Mouse (Mus musculus) brain, embryonic 14.5 days (tissue): Measurements from ENCODE around the gene Igfbp7. TPM values are rescaled to one million over a fixed set of nuclear protein-coding genes. Genes with fewer than 3 reads are reported as not detected.
"Not testable (repeated sequence)": the region's sequence is repeated elsewhere in the genome, so short reads cannot be mapped to it uniquely, and the experiment has no call there.

ENCODE experiments used
- DNase-seq: peaks from one replicate; pipeline ENCODE4 v3.0.0-alpha.2; 2011; ENCODE audit warnings: low read depth
- CTCF ChIP-seq: fragments of 200-500 bp; IDR thresholded peaks from 2 replicates; pipeline ENCODE4 v1.5.1; 2012; ENCODE audit warnings: inconsistent platforms, mild to moderate bottlenecking, moderate library complexity, borderline replicate concordance; ENCODE audit not compliant: insufficient read depth, insufficient read length; ENCODE audit errors: extremely low read depth
- POLR2A ChIP-seq: fragments of 200-500 bp; IDR thresholded peaks from 2 replicates; pipeline ENCODE4 v1.6.1; 2012; ENCODE audit warnings: mild to moderate bottlenecking, inconsistent platforms, borderline replicate concordance; ENCODE audit not compliant: poor library complexity, insufficient read depth, insufficient read length, severe bottlenecking; ENCODE audit errors: extremely low read depth
- polyA plus RNA-seq: library from polyadenylated mRNA; depleted of rRNA; stranded (reverse); fragments of >200 nt; gene quantifications from 2 replicates; pipeline ENCODE4 v1.2.3, GENCODE M21; 2012

Gene Igfbp7
- polyA plus RNA-seq, 1 experiment: 74.8 TPM

DNA sequence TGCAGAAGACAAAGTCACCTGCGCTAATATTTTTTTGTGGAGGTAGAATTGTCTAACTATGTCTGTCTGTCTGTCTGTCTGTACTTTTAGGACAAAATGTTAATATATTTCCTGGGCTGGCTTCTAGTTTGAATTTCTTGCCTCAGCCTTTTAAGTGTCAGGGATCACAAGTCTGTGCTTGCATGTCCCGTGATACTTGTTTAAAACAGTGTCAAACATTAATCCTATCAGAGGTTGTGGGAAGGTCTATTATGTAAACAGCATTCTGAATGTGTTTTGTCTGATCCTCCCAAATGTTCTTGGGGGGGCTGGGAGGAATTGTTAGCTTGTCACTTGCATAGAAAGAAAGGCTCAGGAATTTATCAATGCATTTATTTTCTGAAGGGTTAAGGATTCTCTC is 24.6 kb upstream of the Igfbp7 start:
- TF ChIP-seq POLR2A (no peak), CTCF (no peak)
- no peak for DNase-seq

DNA sequence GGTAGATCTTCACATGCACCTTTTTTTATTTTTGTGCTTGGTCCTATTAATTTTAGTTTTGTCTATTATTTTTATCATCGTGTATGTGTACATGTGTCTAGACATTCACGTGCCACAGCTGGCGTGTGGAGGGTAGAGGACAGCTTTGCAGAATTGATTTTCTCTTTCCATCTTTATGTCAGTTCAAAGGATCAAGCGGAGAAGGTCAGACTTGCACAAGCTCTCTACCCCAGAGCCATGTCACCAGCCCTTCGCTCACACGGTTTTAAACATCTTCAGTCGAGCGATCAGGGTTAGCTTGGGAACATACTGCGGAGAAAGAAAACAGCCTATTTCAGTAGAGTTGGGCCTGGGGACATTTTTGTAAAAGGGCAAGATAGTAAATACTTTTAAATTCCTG is 23.2 kb upstream of the Igfbp7 start:
- no peak for DNase-seq
- TF ChIP-seq CTCF (no peak), POLR2A (no peak)

DNA sequence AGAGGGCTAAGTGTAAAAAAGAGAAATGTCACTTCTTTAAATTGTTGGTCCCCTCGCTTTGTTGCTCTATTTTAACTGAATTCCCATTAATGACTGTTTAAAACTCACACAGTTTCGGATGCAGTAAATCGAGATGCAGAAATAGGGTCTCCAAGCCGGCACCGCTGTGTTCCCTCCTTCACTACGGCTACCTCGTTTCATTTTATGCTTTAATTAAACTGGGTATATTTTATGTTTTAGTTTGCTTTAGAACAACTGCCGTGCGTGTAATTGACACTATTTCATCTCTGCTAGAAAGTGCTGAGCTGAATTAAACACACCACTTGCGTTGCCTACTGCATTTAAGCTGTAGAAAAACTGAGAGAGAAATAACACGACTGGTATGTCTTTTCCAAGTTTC is 22.6 kb upstream of the Igfbp7 start:
- DNase-seq: no peak

DNA sequence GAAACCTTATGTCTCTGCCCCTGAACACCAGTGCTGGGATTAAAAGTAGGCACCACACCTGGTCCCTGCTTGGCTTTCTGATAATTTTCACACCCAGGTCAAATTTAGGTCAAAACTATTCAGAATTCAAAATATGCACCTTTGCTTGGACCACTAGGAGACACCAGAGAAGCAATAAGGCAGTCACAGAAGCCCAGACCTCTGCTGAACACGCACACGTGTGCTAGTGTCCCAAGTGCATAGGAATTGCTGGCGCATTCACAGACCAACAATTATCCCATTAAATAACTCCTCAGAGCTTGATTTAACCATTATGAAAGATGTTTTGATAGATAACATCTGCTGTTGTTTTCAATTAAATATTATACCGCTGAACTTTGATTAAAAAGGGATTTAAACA is 22.2 kb upstream of the Igfbp7 start:
- no peak for TF ChIP-seq POLR2A
- no peak for TF ChIP-seq CTCF
- no peak for DNase-seq

More for the DNA sequence above, 22.6 kb upstream of the Igfbp7 start:
- TF ChIP-seq CTCF (no peak), POLR2A (no peak)

DNA sequence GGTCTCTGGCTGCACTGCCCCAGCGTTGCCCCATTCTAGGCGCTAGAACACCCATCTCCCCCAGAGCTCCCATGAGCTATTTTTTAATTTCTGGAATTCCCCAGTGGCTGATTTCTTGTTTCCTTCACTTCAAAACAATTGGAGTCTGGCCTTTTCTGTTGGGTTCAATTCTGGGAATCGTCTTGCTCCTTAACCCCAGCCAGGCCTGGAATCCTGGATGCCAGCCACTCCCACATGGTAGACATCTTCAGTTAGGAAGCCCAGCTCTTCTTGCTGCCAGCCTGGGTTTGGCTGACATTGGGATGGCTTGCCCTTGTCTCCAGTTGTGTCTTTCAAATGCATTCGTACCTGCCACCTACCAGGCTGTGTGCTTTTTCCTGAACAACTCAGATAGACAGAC is 20.7 kb upstream of the Igfbp7 start:
- TF ChIP-seq POLR2A: no peak
- no peak for TF ChIP-seq CTCF

DNA sequence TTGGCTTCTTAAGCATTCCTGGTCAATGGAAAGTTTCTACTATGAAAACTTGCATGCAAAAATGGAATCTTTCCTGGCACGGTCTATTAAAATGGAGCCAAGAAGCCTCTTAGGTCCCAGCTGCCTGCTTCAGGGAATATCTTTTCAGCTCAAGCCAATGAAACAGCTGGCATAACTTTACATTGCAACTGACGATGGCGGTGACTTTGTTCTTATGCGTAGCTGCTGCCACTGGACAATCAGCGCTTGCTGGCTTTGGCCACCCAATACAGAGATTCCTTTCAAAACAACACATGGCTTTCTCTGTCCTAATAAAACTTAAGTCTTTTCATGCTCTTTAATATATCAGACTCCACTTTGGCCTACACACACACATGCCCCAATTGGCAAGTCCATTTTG is 20.1 kb upstream of the Igfbp7 start:
- no peak for TF ChIP-seq CTCF
- TF ChIP-seq POLR2A: no peak
- no peak for DNase-seq

More for the DNA sequence above, 20.7 kb upstream of the Igfbp7 start:
- DNase-seq: no peak

DNA sequence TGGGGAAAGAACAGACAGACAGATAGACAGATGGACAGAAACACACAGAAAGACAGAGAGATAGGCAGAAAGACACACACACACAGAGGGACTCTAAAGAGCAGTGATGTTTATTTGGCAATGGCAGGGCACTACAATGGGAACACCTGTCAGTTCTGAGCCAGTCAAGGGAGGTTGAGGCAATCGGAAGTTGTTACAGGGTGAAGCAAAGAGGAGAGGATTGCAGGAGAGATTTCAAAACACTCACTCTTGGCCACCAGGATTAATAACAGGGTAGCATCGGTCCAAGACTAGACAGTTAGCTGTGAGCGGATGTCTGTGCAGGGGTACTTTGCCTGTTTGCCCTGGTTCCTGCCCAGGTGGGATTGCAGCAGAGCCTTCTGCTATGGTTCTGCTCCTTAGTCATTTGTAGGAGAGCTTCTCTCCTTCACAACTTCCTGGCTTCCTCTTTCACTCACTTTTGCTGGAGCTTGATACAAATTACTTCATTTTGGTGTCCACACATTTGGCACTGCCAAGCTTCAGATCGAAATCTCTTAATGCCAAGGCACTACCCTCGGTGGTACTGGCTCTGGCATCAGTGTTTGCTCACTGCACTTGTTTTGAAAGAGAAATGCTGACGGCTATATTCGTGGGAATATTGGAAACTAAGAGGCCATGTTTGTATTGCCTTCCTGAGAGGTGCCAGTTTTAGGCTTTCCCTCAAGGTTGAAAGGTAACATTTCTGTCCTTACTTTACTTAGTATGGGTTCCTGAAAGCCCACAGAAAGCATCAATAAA is 18.1 kb upstream of the Igfbp7 start:
- DNase-seq: no peak
- no peak for TF ChIP-seq CTCF
- no peak for TF ChIP-seq POLR2A

DNA sequence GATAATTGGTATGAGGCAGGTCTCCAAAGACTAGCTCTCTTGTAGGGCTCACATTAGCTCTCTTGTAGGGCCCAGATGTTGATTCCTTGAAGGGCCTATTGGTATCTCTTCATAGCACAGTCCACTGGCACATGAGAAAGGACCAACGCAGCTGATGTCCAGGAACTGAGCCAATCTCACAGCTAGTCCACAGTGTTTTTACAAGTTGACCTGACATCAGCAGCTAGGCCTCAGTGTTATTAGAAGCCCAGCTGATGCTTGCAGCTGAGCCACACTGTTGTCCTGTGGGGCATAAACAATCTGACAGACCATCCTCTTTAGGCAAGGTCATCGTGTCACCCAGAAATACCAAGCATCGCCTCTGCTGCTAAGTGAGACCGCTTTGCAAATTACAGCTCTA is 11.7 kb upstream of the Igfbp7 start:
- DNase-seq: not testable (repeated sequence)

DNA sequence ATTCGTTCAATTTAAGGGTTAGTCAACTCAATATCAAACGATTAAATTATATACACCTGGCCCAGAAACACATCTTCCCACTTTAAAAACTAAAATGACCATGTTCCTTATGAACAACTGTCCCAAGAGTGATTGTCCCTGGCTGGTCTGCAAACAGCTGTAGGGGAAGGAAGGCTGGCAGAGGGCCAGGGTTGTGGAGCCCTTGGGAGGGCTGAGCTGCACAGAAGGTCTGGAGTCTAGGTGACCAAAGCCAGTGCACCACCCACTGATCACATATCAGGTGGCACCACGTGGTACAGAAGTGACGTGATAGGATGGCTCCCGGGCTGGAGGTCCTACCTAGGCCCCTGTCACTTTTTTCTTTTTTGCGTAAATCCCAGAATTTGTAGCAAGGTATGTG is 8.2 kb upstream of the Igfbp7 start:
- TF ChIP-seq POLR2A: no peak
- TF ChIP-seq CTCF: no peak
- no peak for DNase-seq

DNA sequence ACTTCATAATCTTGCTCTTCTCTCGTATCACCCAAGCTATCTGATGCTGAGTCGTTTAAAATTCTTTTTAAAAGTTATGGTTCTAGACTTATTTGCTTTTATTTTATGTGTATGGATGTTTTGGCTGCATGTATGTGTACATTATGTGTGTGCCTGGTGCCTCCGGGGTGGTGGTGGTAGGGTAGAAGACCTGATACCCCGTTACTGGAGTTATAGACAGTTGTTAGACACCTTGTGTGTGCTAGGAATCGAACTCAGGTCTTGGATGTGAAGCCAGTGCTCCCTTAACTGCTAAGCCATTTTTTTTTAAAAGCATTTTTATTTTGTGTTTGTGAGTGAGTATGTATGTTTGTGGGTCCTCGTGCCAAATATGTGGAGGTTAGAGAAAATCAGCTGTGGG is 689 bp upstream of the Igfbp7 start:
- TF ChIP-seq CTCF (no peak), POLR2A (no peak)
- DNase-seq: no peak

DNA sequence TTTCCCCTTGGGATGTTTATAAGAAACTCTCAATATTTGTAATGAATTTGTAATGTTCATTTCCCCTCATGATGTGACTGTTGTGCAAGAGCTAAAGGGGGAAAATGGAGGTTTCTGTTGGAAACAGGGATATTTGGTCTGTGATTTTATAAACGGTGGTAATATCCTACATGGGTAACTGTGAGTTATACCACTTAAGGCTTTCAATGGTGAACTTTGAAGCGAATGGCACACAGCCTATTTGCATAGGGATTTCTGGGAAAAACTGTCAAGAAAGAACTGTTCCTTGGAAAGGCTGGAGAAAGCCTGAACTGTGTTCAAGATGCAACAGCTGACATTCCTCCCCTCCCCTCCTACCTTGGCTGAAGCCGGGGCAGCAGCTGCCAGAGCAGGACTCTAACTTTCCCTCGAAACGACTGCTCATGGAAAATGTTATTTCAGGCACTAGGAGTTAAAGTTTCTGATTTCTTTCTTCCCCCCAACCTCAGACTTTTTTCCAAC is 1.4 kb downstream of the Igfbp7 start:
- DNase-seq: no peak
- no peak for TF ChIP-seq POLR2A
- no peak for TF ChIP-seq CTCF

DNA sequence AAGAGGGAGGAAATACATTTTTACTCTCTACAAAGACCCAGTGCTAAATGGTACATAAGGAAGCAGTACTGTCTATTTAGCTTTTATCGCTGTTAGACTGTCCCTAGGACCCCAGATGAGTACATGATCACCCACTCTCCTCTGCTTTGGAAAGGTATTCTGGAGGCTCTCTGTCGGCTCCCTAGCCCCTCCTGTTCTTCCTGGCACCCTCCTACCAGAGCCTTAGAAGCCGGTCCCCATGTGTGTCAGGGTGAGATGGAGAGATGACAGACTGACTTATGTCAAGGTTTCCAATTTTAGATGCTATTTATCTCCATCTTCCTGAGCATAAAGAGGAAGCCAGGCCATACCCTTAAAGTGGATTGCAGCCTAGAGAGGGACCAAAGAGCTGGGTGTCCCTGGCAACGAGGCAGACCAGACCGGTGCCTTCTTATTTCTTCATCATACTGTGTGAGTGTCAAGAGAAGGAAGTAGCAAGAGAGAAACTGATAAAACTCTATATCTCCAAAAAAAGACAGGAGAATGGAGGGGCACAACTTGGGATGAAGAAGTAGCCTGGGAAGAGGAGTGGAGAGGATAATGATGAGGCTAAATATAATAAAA is 2.3 kb downstream of the Igfbp7 start:
- TF ChIP-seq CTCF (no peak), POLR2A (no peak)
- DNase-seq: no peak

DNA sequence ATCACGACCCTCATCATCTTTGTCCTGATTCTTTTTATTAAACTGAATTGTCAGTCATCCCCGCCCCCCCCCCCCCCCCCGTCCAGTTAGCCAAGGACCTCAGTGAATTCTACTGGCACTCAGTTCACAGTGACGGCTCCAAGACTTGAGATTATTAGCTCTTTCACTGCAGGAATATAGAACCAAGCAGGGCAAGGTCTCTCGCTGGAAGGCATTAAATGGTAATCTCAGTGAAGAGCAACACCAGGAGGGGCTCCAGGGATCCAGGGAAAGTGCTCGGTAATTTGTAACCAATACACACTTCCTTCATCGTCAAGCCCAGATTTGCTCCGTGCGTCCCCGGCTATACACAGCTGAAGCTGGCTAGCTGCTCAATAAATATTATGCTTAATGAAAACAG is 2.9 kb downstream of the Igfbp7 start:
- no peak for TF ChIP-seq POLR2A
- TF ChIP-seq CTCF: no peak
- no peak for DNase-seq
